Mouse (Mus musculus): Measurements from ENCODE around the gene Draxin. TPM values are rescaled to one million over a fixed set of nuclear protein-coding genes. Genes with fewer than 3 reads are reported as not detected.

Gene Draxin
- polyA plus RNA-seq, 1 experiment from 2014 or later, result 21.2 TPM

DNA sequence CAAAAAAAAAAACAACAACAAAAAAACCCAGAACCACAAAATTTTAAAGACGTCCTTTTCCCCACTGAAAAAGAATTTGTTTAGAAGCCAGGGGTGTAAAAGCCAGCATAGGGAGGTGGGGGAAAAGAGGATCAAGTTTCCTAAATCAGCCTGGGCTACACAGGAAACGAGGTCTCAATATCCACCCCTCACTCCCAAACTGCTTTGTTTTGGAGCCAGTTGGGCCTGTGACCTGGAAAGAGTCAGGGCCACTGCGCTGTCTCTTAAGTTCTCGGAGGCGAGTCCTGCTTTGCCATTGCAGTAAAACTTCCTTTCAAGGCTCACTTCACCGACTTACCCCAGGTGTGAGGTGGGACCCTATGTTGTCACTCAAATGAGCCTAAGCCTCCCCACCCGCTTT, 19.7 kb upstream of the Draxin start:
- Histone ChIP-seq H3K27me3 (no peaks in the 10 kb centered on the region), H3K36me3 (peaks cover 42% of the 10 kb centered on the region), H3K4me1 (peaks cover 8% of the 10 kb centered on the region), H3K9me3 (no peaks in the 10 kb centered on the region), H3K27ac (replicated peaks) (no peak overlapping the region), H3K9ac (replicated peaks) (no peak overlapping the region), H3K4me3 (no peak overlapping the region), H3K4me2 (replicated peaks) (no peak overlapping the region)
- 67% methylated on average over 7 of the region's 7 CpGs for whole genome bisulfite sequencing
- no peak for ATAC-seq (replicated peaks)

DNA sequence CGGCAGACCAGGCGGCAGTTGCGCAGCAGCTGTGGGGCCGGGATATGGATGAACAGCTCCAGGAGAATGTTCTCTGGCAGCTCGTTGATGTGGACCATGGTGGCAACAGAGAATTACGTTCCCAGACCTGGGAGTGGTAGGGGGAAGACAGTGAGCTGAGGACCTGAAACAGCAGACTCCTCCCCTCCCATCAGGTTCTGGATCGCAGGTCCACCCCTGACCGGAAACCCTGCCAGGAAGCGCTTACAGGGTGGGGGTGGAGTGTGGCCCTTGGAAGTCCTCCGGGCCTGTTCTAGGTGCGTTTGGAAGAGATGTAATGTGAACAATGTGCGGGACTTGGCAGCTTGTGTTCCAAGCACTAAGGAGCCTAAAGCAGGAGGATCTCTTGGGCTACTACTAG, 19.0 kb upstream of the Draxin start:
- Histone ChIP-seq H3K9ac (replicated peaks) (no peak overlapping the region), H3K4me1 (peaks cover 8% of the 10 kb centered on the region), H3K27me3 (no peaks in the 10 kb centered on the region), H3K9me3 (no peaks in the 10 kb centered on the region), H3K4me2 (replicated peaks) (no peak overlapping the region), H3K36me3 (peaks cover 47% of the 10 kb centered on the region), H3K4me3 (no peak overlapping the region), H3K27ac (replicated peaks) (no peak overlapping the region)
- no peak for ATAC-seq (replicated peaks)
- WGBS, result 76% methylated on average over 12 of the region's 12 CpGs

DNA sequence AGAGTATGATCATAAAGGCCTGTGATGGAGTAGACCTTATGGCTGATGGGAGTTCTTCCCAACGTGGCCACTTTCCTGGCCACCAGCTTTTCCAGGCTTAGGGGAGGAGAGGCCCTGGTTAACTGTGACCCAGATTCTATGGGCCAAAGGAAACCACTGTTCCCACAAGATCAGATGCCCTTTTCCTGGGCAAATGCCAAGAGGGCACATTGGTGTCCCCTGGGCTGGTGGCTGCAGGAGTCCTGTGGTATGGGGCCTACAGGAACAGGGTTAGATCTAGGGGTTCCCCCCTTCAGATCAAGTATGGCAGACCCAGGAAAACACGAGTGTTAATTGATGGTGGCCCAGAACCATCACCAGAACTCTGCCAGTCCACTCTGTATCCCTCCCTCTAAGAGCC, 17.2 kb upstream of the Draxin start:
- Histone ChIP-seq H3K4me2 (replicated peaks) (no peak overlapping the region), H3K27ac (replicated peaks) (no peak overlapping the region), H3K9ac (replicated peaks) (no peak overlapping the region), H3K9me3 (no peaks in the 10 kb centered on the region), H3K4me3 (no peak overlapping the region), H3K27me3 (no peaks in the 10 kb centered on the region), H3K4me1 (peaks cover 8% of the 10 kb centered on the region), H3K36me3 (peaks cover 31% of the 10 kb centered on the region)
- no peak for ATAC-seq (replicated peaks)
- WGBS, result 95% methylated on average over 2 of the region's 2 CpGs

DNA sequence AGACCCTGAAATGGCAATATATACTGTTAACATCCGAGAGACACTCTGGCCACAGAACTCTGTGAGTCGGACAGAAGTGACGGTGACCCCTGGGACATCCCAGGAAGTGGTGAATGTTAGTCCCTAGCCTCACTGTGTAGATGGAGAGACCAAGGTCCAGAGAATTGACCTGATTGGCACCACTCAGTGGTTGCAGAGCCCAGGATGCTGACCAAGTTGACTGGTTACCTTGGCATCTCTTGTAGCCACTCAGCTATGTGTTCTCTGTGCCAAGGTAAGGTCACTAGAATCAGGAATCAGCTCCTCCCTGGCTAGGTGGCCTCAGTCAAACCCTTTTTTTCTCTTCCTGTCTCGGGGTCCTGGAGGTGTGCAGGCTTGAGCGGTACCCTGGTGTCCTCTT, 13.2 kb upstream of the Draxin start:
- ATAC-seq (replicated peaks), result no peak
- Histone ChIP-seq H3K36me3 (peaks cover 31% of the 10 kb centered on the region), H3K4me3 (no peak overlapping the region), H3K27me3 (no peaks in the 10 kb centered on the region), H3K4me2 (replicated peaks) (no peak overlapping the region), H3K9me3 (no peaks in the 10 kb centered on the region), H3K27ac (replicated peaks) (no peak overlapping the region), H3K9ac (replicated peaks) (no peak overlapping the region), H3K4me1 (peaks cover 19% of the 10 kb centered on the region)
- 89% methylated on average over 5 of the region's 5 CpGs for WGBS

DNA sequence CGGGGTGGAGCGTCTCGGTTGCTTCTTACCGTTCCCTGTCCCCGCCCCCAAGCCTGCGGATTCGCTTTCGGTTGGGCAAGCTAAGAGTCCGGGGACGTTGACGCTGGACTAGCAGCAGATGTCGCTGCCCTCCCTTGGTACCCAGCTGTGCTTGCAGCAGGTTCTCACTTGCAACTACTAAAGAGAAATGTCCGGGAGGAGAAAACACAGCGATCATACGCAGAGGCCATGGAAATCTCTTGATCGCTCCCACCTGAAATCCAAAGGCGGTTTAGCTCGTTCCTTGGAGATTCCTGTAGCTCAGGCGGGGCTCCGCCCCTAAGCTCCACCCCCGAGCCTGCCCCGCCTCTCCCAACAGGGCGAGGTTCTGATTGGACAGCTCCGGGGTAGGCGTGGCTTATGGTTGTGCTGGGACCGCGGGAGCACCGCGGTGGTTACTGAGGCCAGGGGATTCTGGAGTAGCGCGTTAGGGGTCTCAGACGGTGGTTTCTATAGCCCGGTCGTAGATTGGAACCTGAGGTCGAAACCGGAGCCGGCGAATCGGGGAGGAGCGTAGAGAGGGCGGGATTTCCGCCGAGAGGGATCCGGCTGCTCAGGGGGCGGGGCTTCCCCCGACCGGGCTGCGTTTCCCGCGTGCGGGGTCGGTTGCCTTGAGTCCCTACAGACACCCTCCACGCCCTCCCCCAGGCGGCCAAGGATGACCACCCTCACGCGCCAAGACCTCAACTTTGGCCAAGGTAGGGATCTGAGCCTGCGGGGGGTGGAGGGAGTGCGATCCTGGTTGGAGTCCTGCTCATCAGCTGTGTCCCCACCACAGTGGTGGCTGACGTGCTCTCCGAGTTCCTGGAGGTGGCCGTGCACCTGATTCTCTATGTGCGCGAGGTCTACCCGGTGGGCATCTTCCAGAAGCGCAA, 9.9 kb upstream of the Draxin start:
- WGBS, result under 1% methylated on average over 64 of the region's 65 CpGs

DNA sequence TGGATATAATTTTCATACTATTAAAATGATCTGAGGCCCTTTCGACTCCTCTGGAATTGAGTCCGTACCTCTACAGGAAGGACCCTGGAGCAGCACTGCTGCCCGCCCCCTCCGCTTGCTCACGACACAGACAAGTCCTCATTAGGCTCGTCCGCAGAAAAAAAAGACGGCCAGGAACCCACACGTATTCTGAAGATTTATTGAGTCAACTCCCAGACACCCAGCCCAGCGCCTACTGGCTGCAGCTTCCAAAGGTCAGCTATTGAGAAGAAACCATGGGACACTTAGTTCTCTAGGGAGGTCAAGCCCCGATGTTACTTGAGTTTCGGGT, 9.2 kb upstream of the Draxin start:
- H3K27ac ChIP-seq (replicated peaks), result peak overlapping the region; percentile 93
- H3K4me3 ChIP-seq, result peak overlapping the region; percentile 57
- peaks cover 4% of the 10 kb centered on the region; the same call in 1 of the 2 replicates for H3K27me3 ChIP-seq
- H3K4me2 ChIP-seq (replicated peaks), result peak overlapping the region; percentile 93
- ATAC-seq (replicated peaks), result peak; percentile 16
- peaks cover 22% of the 10 kb centered on the region for H3K4me1 ChIP-seq
- under 1% methylated on average over 12 of the region's 12 CpGs for WGBS
- peak overlapping the region; percentile 70 for H3K9ac ChIP-seq (replicated peaks)
- H3K36me3 ChIP-seq, result peaks cover 2% of the 10 kb centered on the region; the same call in 1 of the 2 replicates
- H3K9me3 ChIP-seq, result no peaks in the 10 kb centered on the region

More for the DNA sequence above, 9.9 kb upstream of the Draxin start:
- Histone ChIP-seq H3K9me3 (no peaks in the 10 kb centered on the region), H3K9ac (replicated peaks) (peak overlapping the region; percentile 70), H3K27me3 (peaks cover 4% of the 10 kb centered on the region; the same call in 1 of the 2 replicates), H3K4me3 (peak overlapping the region; percentile 57), H3K4me2 (replicated peaks) (peak overlapping the region; percentile 93), H3K36me3 (peaks cover 9% of the 10 kb centered on the region; the same call in 1 of the 2 replicates), H3K27ac (replicated peaks) (peak overlapping the region; percentile 93), H3K4me1 (peaks cover 22% of the 10 kb centered on the region)
- peak; percentile 95 for ATAC-seq (replicated peaks)

DNA sequence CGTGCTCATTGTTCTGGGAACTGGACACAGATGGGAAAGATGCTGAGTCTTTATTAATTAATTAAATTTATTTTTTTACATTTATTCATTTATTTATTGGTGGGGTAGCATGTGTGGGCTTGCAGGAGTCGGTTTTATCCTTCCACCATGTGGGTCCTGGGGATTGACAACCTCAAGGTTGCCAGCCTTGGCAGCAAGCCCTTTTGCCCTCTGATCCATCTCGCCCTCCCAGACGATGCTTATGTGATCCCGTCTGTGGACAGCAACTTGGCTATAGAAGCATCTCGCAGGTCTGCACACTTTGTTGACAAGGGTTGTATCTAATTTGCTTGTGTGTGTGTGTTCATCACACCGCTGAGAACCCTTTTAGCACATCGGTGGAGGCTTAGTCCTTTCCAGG, 7.0 kb upstream of the Draxin start:
- H3K27me3 ChIP-seq, result peaks cover 4% of the 10 kb centered on the region; the same call in 1 of the 2 replicates
- H3K27ac ChIP-seq (replicated peaks), result no peak overlapping the region
- H3K9me3 ChIP-seq, result no peaks in the 10 kb centered on the region
- no peak for ATAC-seq (replicated peaks)
- 55% methylated on average over 8 of the region's 8 CpGs for WGBS
- H3K4me1 ChIP-seq, result peaks cover 22% of the 10 kb centered on the region
- H3K9ac ChIP-seq (replicated peaks), result no peak overlapping the region
- H3K4me3 ChIP-seq, result no peak overlapping the region
- H3K36me3 ChIP-seq, result no peaks in the 10 kb centered on the region
- H3K4me2 ChIP-seq (replicated peaks), result no peak overlapping the region

DNA sequence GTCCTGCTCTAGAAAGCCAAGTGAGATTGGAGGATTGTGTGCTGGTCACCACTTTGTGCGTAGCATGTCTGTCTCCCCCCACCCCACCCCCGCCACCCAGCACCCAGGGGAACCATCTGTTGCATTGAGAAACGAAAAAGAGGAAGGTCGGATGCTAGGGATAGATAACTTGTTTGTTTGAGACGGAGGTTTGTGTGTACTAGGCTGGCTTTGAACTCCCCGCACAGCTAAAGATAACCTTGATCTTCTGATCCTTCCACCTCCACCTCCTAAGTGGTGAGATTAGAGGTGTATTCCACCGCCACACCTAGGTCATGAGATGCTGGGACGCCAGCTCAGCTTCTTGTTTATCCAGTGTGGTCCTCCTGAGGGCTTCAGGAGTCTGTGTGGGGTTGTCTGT, 4.5 kb upstream of the Draxin start:
- WGBS, result 89% methylated on average over 8 of the region's 8 CpGs
- peaks cover 28% of the 10 kb centered on the region for H3K4me1 ChIP-seq

DNA sequence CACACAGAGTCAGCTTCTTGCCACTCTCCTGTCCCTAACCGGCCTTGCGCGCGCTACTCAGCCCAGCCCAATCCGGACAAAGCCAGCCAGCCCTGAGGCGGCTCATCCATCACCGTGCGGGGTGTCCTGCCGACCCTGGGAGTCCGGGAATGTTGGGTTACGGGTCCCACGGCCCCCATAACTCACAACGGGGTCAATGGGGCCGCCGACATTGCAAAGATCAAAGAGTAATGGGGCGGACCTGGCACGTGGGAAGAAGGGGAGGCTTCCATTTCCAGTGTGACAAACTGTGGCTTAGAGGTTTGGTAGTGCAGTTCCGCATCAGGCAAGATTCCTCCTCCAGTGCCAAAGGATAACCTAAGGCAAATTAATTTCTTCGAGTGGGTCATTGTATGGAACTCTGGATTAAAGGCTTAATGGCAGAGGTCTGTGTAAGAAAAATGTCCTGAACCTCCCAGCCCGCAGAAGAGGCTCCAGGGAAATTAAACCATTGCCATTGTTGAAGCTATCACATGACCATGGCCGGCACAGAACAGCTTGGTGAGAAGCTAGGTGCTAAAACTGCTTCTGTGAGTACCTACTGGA, 1.1 kb upstream of the Draxin start:
- Histone ChIP-seq H3K4me1 (peaks cover 46% of the 10 kb centered on the region), H3K9me3 (no peaks in the 10 kb centered on the region), H3K4me3 (peak overlapping the region; percentile 88), H3K27ac (replicated peaks) (peak overlapping the region; percentile 98), H3K9ac (replicated peaks) (peak overlapping the region; percentile 100), H3K36me3 (no peaks in the 10 kb centered on the region), H3K27me3 (no peaks in the 10 kb centered on the region), H3K4me2 (replicated peaks) (peak overlapping the region; percentile 82)
- peak; percentile 46 for ATAC-seq (replicated peaks)
- whole genome bisulfite sequencing, result under 1% methylated on average over 21 of the region's 21 CpGs

More for the DNA sequence above, 4.5 kb upstream of the Draxin start:
- Histone ChIP-seq H3K9ac (replicated peaks) (no peak overlapping the region), H3K4me2 (replicated peaks) (no peak overlapping the region), H3K4me3 (no peak overlapping the region), H3K27me3 (peaks cover 4% of the 10 kb centered on the region; the same call in 1 of the 2 replicates), H3K36me3 (no peaks in the 10 kb centered on the region), H3K9me3 (no peaks in the 10 kb centered on the region), H3K27ac (replicated peaks) (no peak overlapping the region)
- ATAC-seq (replicated peaks), result no peak

DNA sequence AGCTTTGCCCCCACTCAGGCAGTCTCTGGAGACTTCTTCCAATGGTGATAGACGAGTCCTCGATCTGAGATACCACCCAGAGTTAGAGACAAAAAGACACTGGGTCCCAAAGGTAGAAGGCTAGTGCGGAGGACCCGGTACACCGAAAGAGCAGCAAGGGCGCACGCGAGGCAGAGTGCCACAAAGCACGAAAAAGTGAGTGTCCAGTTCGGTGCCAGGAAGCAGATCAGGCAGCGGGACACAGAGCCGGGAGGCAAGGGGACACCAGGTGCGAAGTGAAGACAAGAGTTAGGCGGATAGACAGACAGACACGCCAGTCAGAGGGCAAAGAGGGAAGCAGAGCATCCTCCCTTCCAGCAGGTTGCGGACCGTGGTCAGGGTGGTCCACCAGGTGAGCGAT, 365 bp downstream of the Draxin start, which contains the start of gene Mad2l2:
Mad2l2 (plus strand) TSS at position 252 of the 400 bp plus-strand sequence.
- ATAC-seq (replicated peaks), result peak; percentile 3
- under 1% methylated on average over 18 of the region's 18 CpGs for WGBS
- Histone ChIP-seq H3K27ac (replicated peaks) (peak within 1 kb of the TSS; percentile 98), H3K9ac (replicated peaks) (peak within 1 kb of the TSS; percentile 100), H3K9me3 (no peaks in the 10 kb centered on the region), H3K4me1 (peaks cover 58% of the 10 kb centered on the region), H3K36me3 (no peaks in the 10 kb centered on the region), H3K4me3 (peak within 1 kb of the TSS; percentile 88), H3K27me3 (no peaks in the 10 kb centered on the region), H3K4me2 (replicated peaks) (peak within 1 kb of the TSS; percentile 82)

DNA sequence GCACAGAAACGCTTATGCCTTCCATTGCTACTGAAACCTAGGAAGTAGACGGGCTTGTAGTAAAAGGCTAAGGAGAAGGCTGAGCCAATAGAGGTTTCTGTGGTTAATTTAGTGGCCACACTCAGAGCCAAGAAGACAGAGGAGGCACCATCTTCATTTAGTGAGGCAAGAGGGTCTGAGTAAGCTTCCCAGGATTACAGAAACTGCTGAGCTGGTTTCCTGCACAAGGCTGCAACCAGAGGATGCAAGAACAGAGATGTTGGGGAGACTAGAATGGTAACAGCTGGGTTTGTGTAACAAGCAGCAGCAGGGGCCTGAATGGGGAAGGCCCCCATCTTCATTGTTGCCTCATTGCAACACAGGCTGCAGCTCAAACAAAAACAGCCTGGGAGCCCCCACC, 1.8 kb downstream of the Draxin start:
- H3K27ac ChIP-seq (replicated peaks), result peak overlapping the region; percentile 98
- H3K9ac ChIP-seq (replicated peaks), result peak overlapping the region; percentile 100
- peak overlapping the region; percentile 88 for H3K4me3 ChIP-seq
- no peaks in the 10 kb centered on the region for H3K36me3 ChIP-seq
- H3K27me3 ChIP-seq, result no peaks in the 10 kb centered on the region
- ATAC-seq (replicated peaks), result no peak
- 73% methylated on average over 2 of the region's 2 CpGs for WGBS
- H3K4me2 ChIP-seq (replicated peaks), result peak overlapping the region; percentile 82
- H3K9me3 ChIP-seq, result no peaks in the 10 kb centered on the region
- peaks cover 69% of the 10 kb centered on the region for H3K4me1 ChIP-seq

DNA sequence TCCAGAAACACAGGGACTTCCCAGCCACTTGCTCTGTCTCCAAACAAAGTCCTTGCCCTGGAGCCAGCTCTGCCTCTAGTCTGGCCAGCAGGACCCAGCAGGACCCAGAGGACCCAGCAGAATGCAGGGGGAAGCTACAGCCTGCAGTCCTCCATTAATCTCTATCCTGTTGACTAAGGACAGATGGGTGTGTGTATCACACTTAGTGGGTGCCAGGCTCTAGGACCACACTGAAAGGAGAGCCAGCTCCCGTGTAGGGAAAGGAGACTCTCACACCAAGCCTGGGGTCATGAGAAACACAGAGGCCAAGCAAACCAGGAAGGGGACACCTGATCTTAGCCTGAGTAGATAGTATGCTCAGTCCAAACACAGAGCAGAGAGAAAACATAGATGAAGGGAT, 2.3 kb downstream of the Draxin start:
- H3K4me3 ChIP-seq, result peak overlapping the region; percentile 88
- peak overlapping the region; percentile 100 for H3K9ac ChIP-seq (replicated peaks)
- H3K9me3 ChIP-seq, result no peaks in the 10 kb centered on the region
- peaks cover 73% of the 10 kb centered on the region for H3K4me1 ChIP-seq
- peak overlapping the region; percentile 98 for H3K27ac ChIP-seq (replicated peaks)
- no peaks in the 10 kb centered on the region for H3K27me3 ChIP-seq
- H3K36me3 ChIP-seq, result no peaks in the 10 kb centered on the region
- peak overlapping the region; percentile 82 for H3K4me2 ChIP-seq (replicated peaks)
- WGBS, result 52% methylated on average over 1 of the region's 1 CpGs
- no peak for ATAC-seq (replicated peaks)

Measured in forebrain, embryonic 15.5 days (tissue).